Mouse (Mus musculus): ENCODE results near the gene Hnrnpm.

DNA sequence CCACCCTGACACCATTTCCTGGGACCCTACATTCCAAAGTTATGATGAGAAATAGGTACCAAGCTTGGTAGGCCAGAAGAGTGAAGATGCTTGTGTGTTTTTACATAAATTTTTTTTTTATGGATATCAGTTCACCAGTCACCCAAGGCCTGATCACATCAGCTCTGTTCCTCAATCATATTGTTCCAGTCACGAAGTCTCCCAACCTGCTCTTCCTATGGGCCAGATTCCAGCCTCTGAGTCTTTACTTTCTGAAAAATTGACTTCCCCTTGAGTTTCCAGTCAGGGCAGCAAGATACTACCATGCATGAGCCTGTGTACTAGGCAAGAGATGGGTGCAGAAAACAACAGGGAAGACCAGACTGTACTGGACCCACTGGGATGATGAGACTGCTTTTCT, at the start of gene Hnrnpm:
- TF ChIP-seq CTCF (IDR thresholded peaks at IDR 0.05; ENCODE audit: low read depth, low read length) (no peak), POLR2A (IDR thresholded peaks at IDR 0.05; ENCODE audit: extremely low read depth, insufficient read depth, low read length) (no peak)
